Mouse (Mus musculus) lung, adult 2 months (tissue): Measurements from ENCODE around the gene Nkx1-2.

ENCODE experiments used
- CTCF ChIP-seq: fragments of 200-500 bp; IDR thresholded peaks from 2 replicates; pipeline ENCODE4 v1.5.1; 2011; ENCODE audit warnings: mild to moderate bottlenecking, low read length, control low read depth; ENCODE audit not compliant: insufficient read depth
- POLR2A ChIP-seq: fragments of 200-500 bp; IDR thresholded peaks from 2 replicates; pipeline ENCODE4 v1.6.1; 2011; ENCODE audit warnings: low read depth, mild to moderate bottlenecking, control low read depth, low read length, borderline replicate concordance; ENCODE audit errors: extremely low read depth

- TF ChIP-seq CTCF (no peak), POLR2A (no peak)
Measured at GRCm38 (mm10) chr7:132637292-132637691, 37.9 kb upstream of the Nkx1-2 start.
